Mouse (Mus musculus): ENCODE data around the gene Tut7.

DNA sequence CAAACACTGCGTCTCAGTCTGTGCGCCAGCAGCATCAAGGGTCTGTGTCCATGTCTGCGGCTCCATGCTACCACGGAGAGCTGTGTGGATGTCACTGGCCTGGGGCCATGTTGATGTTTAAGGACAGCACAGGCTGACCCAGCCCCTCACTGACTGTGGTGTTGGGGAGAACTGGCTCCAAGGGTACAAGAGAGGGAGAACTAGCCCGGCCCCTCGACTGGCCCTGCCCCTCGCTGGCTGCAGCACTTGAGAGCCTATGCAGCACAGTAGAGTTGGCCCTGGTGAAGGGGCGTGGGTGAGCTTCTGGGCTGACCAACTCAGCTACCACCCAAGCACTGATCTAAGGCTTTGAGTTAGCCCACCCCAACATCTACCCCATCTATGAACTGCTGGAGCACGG lies 16.4 kb upstream of the Tut7 start:
- TF ChIP-seq CTCF (IDR thresholded peaks at IDR 0.05; ENCODE audit: low read depth) (no peak), EP300 (IDR thresholded peaks at IDR 0.05; ENCODE audit: low read depth) (no peak)

All from liver, embryonic 14.5 days (tissue).